Mouse (Mus musculus) MEL (cell line): ENCODE data around the gene Nipbl. TPM values are rescaled to one million over a fixed set of nuclear protein-coding genes. Genes with fewer than 3 reads are reported as not detected.

Experiments
- DNase-seq: peaks from one replicate; pipeline ENCODE4 v3.0.0; 2011; ENCODE audit warnings: low read depth, low spot score
- H3K27ac ChIP-seq: 2 replicates; pipeline ENCODE4 v1.5.1; 2012; ENCODE audit warnings: low read depth, mild to moderate bottlenecking, control low read depth, low read length, moderate library complexity; ENCODE audit not compliant: control insufficient read depth
- H3K27me3 ChIP-seq, 2 experiments: fragments of 150-350 bp in 1 of 2; sonication (generic) in 1 of 2; 2 replicates each; pipeline ENCODE4 v1.6.1; 2012; ENCODE audit warnings: low read length in 2 of 2, mild to moderate bottlenecking in 2 of 2, improper control_type of control experiment in 1 of 2, moderate library complexity in 1 of 2; ENCODE audit not compliant: insufficient read depth in 2 of 2, control insufficient read depth in 1 of 2
- H3K36me3 ChIP-seq, 2 experiments: 2 replicates each; pipeline ENCODE4 v1.6.1; 2012 to 2014; ENCODE audit warnings: low read length in 2 of 2, improper control_type of control experiment in 1 of 2, inconsistent platforms in 1 of 2, mild to moderate bottlenecking in 1 of 2; ENCODE audit not compliant: insufficient read depth in 2 of 2, control insufficient read depth in 1 of 2
- H3K4me1 ChIP-seq, 2 experiments: fragments of 150-350 bp in 1 of 2; sonication (generic) in 1 of 2; 2 replicates each; pipeline ENCODE4 v1.6.1; 2012; ENCODE audit warnings: low read length in 2 of 2, improper control_type of control experiment in 1 of 2, mild to moderate bottlenecking in 1 of 2; ENCODE audit not compliant: insufficient read depth in 2 of 2, control insufficient read depth in 1 of 2
- H3K4me3 ChIP-seq, 2 experiments: fragments of 150-350 bp in 1 of 2; sonication (generic) in 1 of 2; 2 replicates each; pipeline ENCODE4 v1.5.1; 2012; ENCODE audit warnings: low read depth in 2 of 2, low read length in 2 of 2, mild to moderate bottlenecking in 2 of 2, moderate library complexity in 2 of 2, control low read depth in 1 of 2, improper control_type of control experiment in 1 of 2; ENCODE audit not compliant: control insufficient read depth in 1 of 2, insufficient read depth in 1 of 2
- H3K79me2 ChIP-seq: 2 replicates; pipeline ENCODE4 v1.6.1; 2012; ENCODE audit warnings: mild to moderate bottlenecking, low read length, moderate library complexity; ENCODE audit not compliant: control insufficient read depth, poor library complexity, insufficient read depth
- H3K9ac ChIP-seq: 2 replicates; pipeline ENCODE4 v1.6.1; 2012; ENCODE audit warnings: low read depth, mild to moderate bottlenecking, control low read depth, low read length, moderate library complexity; ENCODE audit not compliant: control insufficient read depth, poor library complexity, severe bottlenecking
- H3K9me3 ChIP-seq: fragments of 150-350 bp; sonication (generic); replicated peaks from 2 replicates; pipeline ENCODE4 v1.6.1; 2012; ENCODE audit warnings: mild to moderate bottlenecking, low read length, improper control_type of control experiment, moderate library complexity; ENCODE audit not compliant: insufficient read depth
- BHLHE40 ChIP-seq: IDR thresholded peaks from 2 replicates; pipeline ENCODE4 v1.6.1; 2012; ENCODE audit warnings: low read depth, mild to moderate bottlenecking, inconsistent platforms, low read length, improper control_type of control experiment, borderline replicate concordance
- ETS1 ChIP-seq: IDR thresholded peaks from 2 replicates; pipeline ENCODE4 v1.6.1; 2012; ENCODE audit warnings: low read depth, mild to moderate bottlenecking, inconsistent platforms, low read length, improper control_type of control experiment, moderate library complexity
- HCFC1 ChIP-seq: IDR thresholded peaks from 2 replicates; pipeline ENCODE4 v1.6.1; 2012; ENCODE audit warnings: low read depth, mild to moderate bottlenecking, inconsistent platforms, low read length, improper control_type of control experiment, moderate library complexity
- MAFK ChIP-seq: IDR thresholded peaks from 2 replicates; pipeline ENCODE4 v1.6.1; 2011; ENCODE audit warnings: low read depth, mild to moderate bottlenecking, low read length, improper control_type of control experiment, borderline replicate concordance
- MXI1 ChIP-seq: IDR thresholded peaks from 2 replicates; pipeline ENCODE4 v1.6.1; 2011; ENCODE audit warnings: mild to moderate bottlenecking, low read depth, low read length, improper control_type of control experiment
- POLR2A ChIP-seq, 2 experiments: IDR thresholded peaks; 2 replicates each; pipeline ENCODE4 v1.6.1; 2011 to 2012; ENCODE audit warnings: low read length in 2 of 2, mild to moderate bottlenecking in 2 of 2, control low read depth in 1 of 2, improper control_type of control experiment in 1 of 2, low read depth in 1 of 2, moderate library complexity in 1 of 2; ENCODE audit not compliant: control insufficient read depth in 1 of 2, insufficient read depth in 1 of 2, poor library complexity in 1 of 2
- POLR2AphosphoS5 ChIP-seq: IDR thresholded peaks from 2 replicates; pipeline ENCODE4 v1.6.1; 2012; ENCODE audit warnings: low read depth, borderline replicate concordance, mild to moderate bottlenecking, inconsistent platforms, low read length, moderate library complexity, mixed read lengths
- TBP ChIP-seq: IDR thresholded peaks from 2 replicates; pipeline ENCODE4 v1.8.0; 2011; ENCODE audit warnings: low read depth, low read length, improper control_type of control experiment
- TCF12 ChIP-seq: IDR thresholded peaks from 2 replicates; pipeline ENCODE4 v1.6.1; 2014; ENCODE audit warnings: low read depth, mild to moderate bottlenecking, inconsistent platforms, low read length, improper control_type of control experiment, moderate library complexity
- USF1 ChIP-seq: IDR thresholded peaks from 2 replicates; pipeline ENCODE4 v1.6.1; 2014; ENCODE audit warnings: low read depth, mild to moderate bottlenecking, inconsistent platforms, low read length, improper control_type of control experiment, moderate library complexity
- ZC3H11A ChIP-seq: IDR thresholded peaks from 2 replicates; pipeline ENCODE4 v1.6.1; 2012; ENCODE audit warnings: low read depth, mild to moderate bottlenecking, inconsistent platforms, low read length, improper control_type of control experiment
- polyA plus RNA-seq, 2 experiments: library from polyadenylated mRNA; stranded (reverse) in 1 of 2; unstranded in 1 of 2; fragments of >175 nt in 1 of 2; fragments of >200 nt in 1 of 2; gene quantifications; 2 replicates each; pipeline versions ENCODE4 v1.2.1 to v1.2.4; 2012; ENCODE audit warnings: low replicate concordance in 2 of 2, low read depth in 1 of 2; ENCODE audit not compliant: insufficient read length in 2 of 2, insufficient read depth in 1 of 2, missing spikeins in 1 of 2
- total RNA-seq: library from RNA; depleted of rRNA; stranded (reverse); fragments of 300-350 nt; gene quantifications from 2 replicates; pipeline ENCODE4 v1.2.3, GENCODE M21; 2012

Nipbl gene
- total and polyA plus RNA-seq, 3 experiments, result 21.8 to 66.3 (median 35.6) TPM

DNA sequence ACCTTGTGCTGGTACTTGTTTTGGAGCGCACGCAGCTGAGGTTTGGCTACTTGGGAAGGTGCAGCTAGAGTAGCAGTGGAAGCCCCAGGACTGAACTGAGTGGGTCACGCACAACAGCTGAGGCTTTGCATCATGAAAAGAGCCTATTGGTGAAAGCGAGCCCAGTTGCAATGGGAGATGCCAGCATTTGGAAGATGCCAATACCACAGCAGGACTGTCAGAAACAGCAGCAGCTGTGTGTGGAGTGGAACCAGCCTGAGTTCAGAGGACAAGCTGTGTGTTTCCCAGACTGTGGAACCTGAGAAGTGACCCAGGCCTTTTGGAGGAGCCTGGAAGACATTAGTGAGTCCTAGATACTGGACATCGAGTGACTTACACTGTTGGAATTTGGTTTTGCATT, 122.8 kb downstream of the Nipbl start:
- no peak overlapping the region for H3K27ac ChIP-seq
- peaks cover 11 to 52% of the 10 kb centered on the region in 2 experiments for H3K36me3 ChIP-seq

DNA sequence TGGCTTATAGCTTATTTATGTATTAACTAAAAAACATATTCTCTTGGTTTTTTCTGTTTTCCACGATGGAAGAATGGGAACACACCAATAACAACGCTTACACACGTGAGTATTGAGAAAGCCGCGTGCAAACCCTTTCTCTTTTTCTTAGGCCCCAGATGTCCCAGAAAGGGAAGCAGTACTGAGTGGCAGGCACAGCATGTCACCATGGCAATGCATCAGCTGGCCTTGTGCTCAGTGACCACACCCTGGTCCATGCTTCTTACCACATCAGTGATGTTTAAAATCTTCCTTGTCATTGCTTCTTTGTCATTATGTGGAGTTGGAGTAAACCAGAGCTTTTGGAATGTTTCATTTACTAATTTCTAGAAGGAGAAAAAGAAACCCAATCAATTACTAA, 125.1 kb downstream of the Nipbl start:
- no peak for DNase-seq
- no peaks in the 10 kb centered on the region for H3K9me3 ChIP-seq
- H3K27ac ChIP-seq, result no peak overlapping the region
- H3K9ac ChIP-seq, result no peak overlapping the region
- H3K4me3 ChIP-seq, result no peak overlapping the region
- TF ChIP-seq MXI1, result no peak
- no peaks in the 10 kb centered on the region for H3K27me3 ChIP-seq
- H3K4me1 ChIP-seq, result no peaks in the 10 kb centered on the region
- peaks cover 3 to 37% of the 10 kb centered on the region in 2 experiments; a peak in 3 of 4 replicates for H3K36me3 ChIP-seq
- H3K79me2 ChIP-seq, result no peaks in the 10 kb centered on the region

More for the DNA sequence above, 122.8 kb downstream of the Nipbl start:
- no peaks in the 10 kb centered on the region for H3K27me3 ChIP-seq
- H3K4me1 ChIP-seq, result peaks cover 0 to 18% of the 10 kb centered on the region in 2 experiments; a peak in 3 of 4 replicates
- DNase-seq, result no peak
- no peak overlapping the region for H3K9ac ChIP-seq
- no peak overlapping the region for H3K4me3 ChIP-seq
- H3K9me3 ChIP-seq, result no peaks in the 10 kb centered on the region
- TF ChIP-seq BHLHE40 (no peak), POLR2AphosphoS5 (no peak), TCF12 (no peak)
- H3K79me2 ChIP-seq, result no peaks in the 10 kb centered on the region

DNA sequence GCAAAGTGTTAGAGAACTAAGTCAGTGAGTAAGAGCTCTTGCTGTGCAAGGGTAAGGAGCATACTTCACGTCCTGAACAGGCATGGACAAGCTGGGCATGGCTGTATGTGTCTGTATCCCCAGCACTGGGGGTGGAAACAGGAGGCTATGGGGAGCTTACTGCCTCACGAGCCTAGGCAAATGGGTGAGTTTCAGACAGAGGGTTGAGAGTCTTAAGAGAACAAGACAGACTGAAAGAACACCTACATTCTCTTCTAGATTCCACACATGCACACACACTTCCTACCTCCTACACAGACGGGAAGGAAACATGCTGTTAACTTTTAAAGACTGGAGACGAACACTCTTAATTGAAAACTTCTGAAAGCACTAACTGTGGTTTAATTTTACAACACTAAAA, 126.9 kb downstream of the Nipbl start:
- no peaks in the 10 kb centered on the region for H3K4me1 ChIP-seq
- H3K79me2 ChIP-seq, result no peaks in the 10 kb centered on the region
- no peak overlapping the region for H3K27ac ChIP-seq
- TF ChIP-seq ZC3H11A, result no peak
- no peak for TF ChIP-seq ETS1
- no peak for TF ChIP-seq HCFC1
- TF ChIP-seq POLR2AphosphoS5, result no peak
- TF ChIP-seq USF1, result no peak
- no peak for TF ChIP-seq POLR2A (IDR thresholded peaks at IDR 0.05; ENCODE audit: control insufficient read depth in 1 of 2, insufficient read depth in 1 of 2, low read depth in 1 of 2, low read length in 2 of 2, poor library complexity in 1 of 2)
- no peak for TF ChIP-seq TBP
- no peak for TF ChIP-seq MAFK
- no peak overlapping the region for H3K9ac ChIP-seq
- no peaks in the 10 kb centered on the region for H3K27me3 ChIP-seq
- DNase-seq, result no peak
- no peak overlapping the region for H3K4me3 ChIP-seq
- peaks cover 0 to 26% of the 10 kb centered on the region in 2 experiments; a peak in 3 of 4 replicates for H3K36me3 ChIP-seq
- no peaks in the 10 kb centered on the region for H3K9me3 ChIP-seq
